Mouse (Mus musculus) ovary, adult 18-20 months (tissue): ENCODE data around the gene Upp1.

ENCODE experiments used
- DNase-seq: peaks from one replicate; pipeline ENCODE4 v3.0.0; 2022; ENCODE audit warnings: low spot score, mixed read lengths

Gene Upp1

GRCm38 (mm10) chr11:9159953-9160352, 42.0 kb downstream of the Upp1 start:
- no peak for DNase-seq

GRCm38 (mm10) chr11:9167331-9167730, 49.4 kb downstream of the Upp1 start:
- no peak for DNase-seq

GRCm38 (mm10) chr11:9181477-9181876, 63.6 kb downstream of the Upp1 start:
- DNase-seq, result no peak
